Mouse (Mus musculus): ENCODE measurements at regions not wholly inside any gene's neighbourhood (a gene's known extent, or its start where the extent isn't known, plus 50 kb on each side); places are given as distances from the start of the nearest gene placed in this dataset.
"Not testable (repeated sequence)": the region's sequence is repeated elsewhere in the genome, so short reads cannot be mapped to it uniquely, and the experiment has no call there.

DNA sequence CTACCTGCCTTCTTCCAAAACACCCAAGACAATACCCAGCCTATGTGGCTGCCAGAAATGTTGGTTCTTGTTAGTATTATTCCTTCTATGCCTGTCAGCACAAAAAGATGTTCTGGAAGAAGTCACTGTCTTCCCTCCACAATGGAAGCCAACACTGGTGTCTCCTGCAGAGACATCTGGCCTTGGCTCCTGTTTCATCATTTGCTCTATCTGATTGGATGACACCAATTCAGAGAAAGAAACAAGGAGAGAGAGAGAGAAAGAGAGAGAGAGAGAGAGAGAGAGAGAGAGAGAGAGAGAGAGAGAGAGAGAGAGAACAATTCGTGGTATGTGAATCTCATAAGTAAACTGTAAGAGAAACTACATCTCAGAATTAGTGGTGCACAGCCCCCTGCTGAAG, 218.9 kb upstream of the Klf3 start:
- ATAC-seq (replicated peaks; ENCODE audit: low FRiP score) (no peak), DNase-seq (ENCODE audit: low spot score) (peak; percentile 35)
- WGBS: 79% methylated on average over 1 of the region's 1 CpGs
- Histone ChIP-seq H3K27me3 (ENCODE audit: control insufficient read depth, insufficient read depth, low read length) (no peaks in the 10 kb centered on the region), H3K9me3 (ENCODE audit: control insufficient read depth, low read length) (no peaks in the 10 kb centered on the region; the same call in 1 of the 2 replicates), H3K36me3 (ENCODE audit: control insufficient read depth, insufficient read depth, low read length) (no peaks in the 10 kb centered on the region), H3K4me1 (replicated peaks; ENCODE audit: control insufficient read depth, insufficient read depth, low read length) (peaks cover 8% of the 10 kb centered on the region), H3K4me2 (ENCODE audit: low read depth, low read length, severe bottlenecking) (no peak overlapping the region), H3K27ac (ENCODE audit: low read depth, low read length) (no peak overlapping the region), H3K4me3 (ENCODE audit: low read depth, low read length) (no peak overlapping the region), H3K9ac (ENCODE audit: low read length) (no peak overlapping the region)

DNA sequence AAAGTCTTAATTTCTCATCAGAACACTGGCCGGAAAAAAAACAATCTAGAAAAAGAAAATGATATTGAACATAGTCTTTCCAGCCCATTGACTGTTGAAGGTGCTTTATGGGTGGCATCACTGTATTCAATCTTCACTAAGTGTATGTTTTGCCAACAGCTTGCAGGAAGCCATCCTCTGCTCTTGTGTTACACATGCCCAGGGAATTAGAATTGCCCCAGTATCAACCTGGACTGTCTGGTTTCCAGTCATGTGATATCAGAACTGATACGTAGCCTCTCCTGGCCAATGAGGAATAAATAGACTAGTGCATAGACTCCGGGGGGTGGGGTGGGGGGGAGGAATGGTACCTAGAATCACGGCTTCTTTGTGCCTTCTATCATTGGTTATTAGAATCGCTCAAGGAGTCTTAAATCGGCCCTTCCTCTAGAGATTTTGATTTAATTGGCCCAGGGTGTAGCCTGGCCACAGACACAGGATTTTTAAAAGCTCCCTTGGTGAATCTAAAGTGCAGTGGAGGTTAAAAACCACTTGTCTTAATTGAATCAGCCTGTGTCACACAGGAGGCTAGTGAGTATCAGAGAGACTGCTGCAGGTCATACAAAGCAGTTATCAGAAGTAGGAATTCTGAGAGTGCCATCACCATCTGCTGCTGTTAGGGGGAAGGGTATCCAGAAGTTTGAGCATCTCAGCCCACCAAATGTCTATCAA, 218.0 kb upstream of the Klf3 start:
- WGBS: 73% methylated on average over 6 of the region's 6 CpGs
- Histone ChIP-seq H3K4me3 (ENCODE audit: low read depth, low read length) (no peak overlapping the region), H3K4me2 (ENCODE audit: low read depth, low read length, severe bottlenecking) (no peak overlapping the region), H3K36me3 (ENCODE audit: control insufficient read depth, insufficient read depth, low read length) (no peaks in the 10 kb centered on the region), H3K27me3 (ENCODE audit: control insufficient read depth, insufficient read depth, low read length) (no peaks in the 10 kb centered on the region), H3K4me1 (replicated peaks; ENCODE audit: control insufficient read depth, insufficient read depth, low read length) (peaks cover under 1% of the 10 kb centered on the region; the same call in 1 of the 2 replicates), H3K9me3 (ENCODE audit: control insufficient read depth, low read length) (no peaks in the 10 kb centered on the region; the same call in 1 of the 2 replicates), H3K27ac (ENCODE audit: low read depth, low read length) (no peak overlapping the region), H3K9ac (ENCODE audit: low read length) (no peak overlapping the region)
- DNase-seq (ENCODE audit: low spot score) (peak; percentile 2), ATAC-seq (replicated peaks; ENCODE audit: low FRiP score) (no peak)

DNA sequence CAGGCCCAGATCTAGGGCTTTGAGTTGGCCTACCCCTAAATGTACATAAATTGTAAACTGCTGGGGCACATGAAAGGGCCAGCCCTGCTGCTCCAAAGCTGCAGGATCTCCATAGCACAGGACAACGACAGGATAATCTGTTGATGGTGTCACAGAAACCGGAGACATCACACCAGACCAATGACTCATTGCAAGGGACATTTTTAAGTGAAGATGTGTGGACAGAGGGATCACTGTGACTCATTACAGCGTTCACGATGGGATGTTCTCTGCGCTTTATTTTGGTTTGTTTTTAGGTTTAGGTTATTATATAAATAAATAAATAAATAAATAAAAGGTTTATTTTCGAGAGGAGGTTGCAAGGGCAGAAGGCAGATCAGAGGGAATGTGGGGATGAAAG, 216.9 kb upstream of the Klf3 start:
- DNase-seq (ENCODE audit: low spot score) (peak; percentile 23), ATAC-seq (replicated peaks; ENCODE audit: low FRiP score) (no peak)
- Histone ChIP-seq H3K4me3 (ENCODE audit: low read depth, low read length) (no peak overlapping the region), H3K9me3 (ENCODE audit: control insufficient read depth, low read length) (no peaks in the 10 kb centered on the region; the same call in 1 of the 2 replicates), H3K9ac (ENCODE audit: low read length) (no peak overlapping the region), H3K4me1 (replicated peaks; ENCODE audit: control insufficient read depth, insufficient read depth, low read length) (no peaks in the 10 kb centered on the region; the same call in 1 of the 2 replicates), H3K27me3 (ENCODE audit: control insufficient read depth, insufficient read depth, low read length) (no peaks in the 10 kb centered on the region), H3K27ac (ENCODE audit: low read depth, low read length) (no peak overlapping the region), H3K4me2 (ENCODE audit: low read depth, low read length, severe bottlenecking) (no peak overlapping the region), H3K36me3 (ENCODE audit: control insufficient read depth, insufficient read depth, low read length) (no peaks in the 10 kb centered on the region)
- 90% methylated on average over 6 of the region's 6 CpGs for WGBS

DNA sequence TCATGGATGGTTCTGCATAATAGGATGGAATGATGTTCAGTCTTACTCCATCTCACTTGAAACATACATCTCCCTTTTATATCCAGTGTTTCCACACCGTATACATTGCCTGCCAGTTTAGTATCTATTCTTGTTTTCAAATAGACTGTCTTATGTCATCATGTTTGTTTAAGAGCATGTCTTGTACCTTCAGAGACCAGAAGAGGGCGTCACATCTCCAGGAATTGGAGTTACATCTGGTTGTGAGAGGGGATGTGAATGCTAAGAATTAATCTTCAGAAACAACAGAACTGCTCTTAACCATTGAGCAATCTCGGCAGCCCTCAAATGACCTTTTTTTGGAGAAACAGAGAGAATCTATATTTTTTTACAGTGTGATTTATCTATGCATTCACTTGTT, 216.3 kb upstream of the Klf3 start:
- H3K4me1 ChIP-seq (replicated peaks; ENCODE audit: control insufficient read depth, insufficient read depth, low read length): no peaks in the 10 kb centered on the region; the same call in 1 of the 2 replicates
- no peak overlapping the region for H3K4me2 ChIP-seq (ENCODE audit: low read depth, low read length, severe bottlenecking)
- ATAC-seq (replicated peaks; ENCODE audit: low FRiP score) (no peak), DNase-seq (ENCODE audit: low spot score) (peak; percentile 21)
- no peak overlapping the region for H3K27ac ChIP-seq (ENCODE audit: low read depth, low read length)
- H3K4me3 ChIP-seq (ENCODE audit: low read depth, low read length): no peak overlapping the region
- no peaks in the 10 kb centered on the region; the same call in 1 of the 2 replicates for H3K9me3 ChIP-seq (ENCODE audit: control insufficient read depth, low read length)
- no peak overlapping the region for H3K9ac ChIP-seq (ENCODE audit: low read length)
- H3K27me3 ChIP-seq (ENCODE audit: control insufficient read depth, insufficient read depth, low read length): no peaks in the 10 kb centered on the region
- 88% methylated on average over 3 of the region's 3 CpGs for WGBS
- no peaks in the 10 kb centered on the region for H3K36me3 ChIP-seq (ENCODE audit: control insufficient read depth, insufficient read depth, low read length)

DNA sequence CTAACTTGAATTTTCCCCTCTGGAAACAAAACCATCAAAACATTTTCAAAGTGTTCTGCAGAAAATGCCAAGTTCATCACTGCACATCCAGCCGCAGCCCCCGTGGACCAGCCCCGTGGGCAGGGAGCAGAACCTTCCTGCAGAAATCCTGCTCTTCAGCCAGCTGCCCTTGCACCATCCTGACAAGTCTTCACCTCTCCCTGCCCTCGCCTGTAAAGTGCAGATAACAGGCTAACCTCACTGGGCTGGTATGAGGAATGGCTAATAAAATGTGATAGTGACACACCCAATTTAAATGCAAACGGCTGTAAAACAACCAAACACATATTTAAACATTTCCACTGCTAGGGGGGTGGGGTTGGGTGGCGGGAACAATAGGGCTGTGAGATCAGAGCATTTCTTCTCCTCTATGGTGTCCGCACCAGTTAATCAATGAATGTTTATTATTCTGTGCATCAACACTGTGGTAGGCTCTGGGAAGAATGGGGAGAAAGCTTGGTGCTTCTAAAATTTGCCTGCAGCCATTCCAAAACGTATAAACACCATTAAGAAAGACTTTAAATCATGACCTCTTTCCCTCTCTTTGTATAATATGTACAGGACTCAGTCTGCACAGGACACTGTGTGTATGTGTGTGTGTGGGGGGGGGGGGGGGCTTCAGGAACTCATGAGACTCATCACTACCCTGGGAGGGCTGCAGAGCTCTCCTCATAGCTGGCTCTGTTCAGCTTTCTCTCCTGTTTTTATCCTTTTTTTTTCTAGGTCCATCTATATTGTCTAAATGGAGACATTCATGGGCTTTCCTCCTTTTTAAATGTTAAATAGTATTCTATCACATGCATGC, 215.1 kb upstream of the Klf3 start:
- H3K27me3 ChIP-seq (ENCODE audit: control insufficient read depth, insufficient read depth, low read length): no peaks in the 10 kb centered on the region
- H3K4me3 ChIP-seq (ENCODE audit: low read depth, low read length): no peak overlapping the region
- peak; percentile 32 for DNase-seq (ENCODE audit: low spot score)
- WGBS: 66% methylated on average over 8 of the region's 8 CpGs
- H3K36me3 ChIP-seq (ENCODE audit: control insufficient read depth, insufficient read depth, low read length): no peaks in the 10 kb centered on the region
- no peak for ATAC-seq (replicated peaks; ENCODE audit: low FRiP score)
- no peak overlapping the region for H3K4me2 ChIP-seq (ENCODE audit: low read depth, low read length, severe bottlenecking)
- no peak overlapping the region for H3K9ac ChIP-seq (ENCODE audit: low read length)
- H3K27ac ChIP-seq (ENCODE audit: low read depth, low read length): no peak overlapping the region
- H3K9me3 ChIP-seq (ENCODE audit: control insufficient read depth, low read length): no peaks in the 10 kb centered on the region; the same call in 1 of the 2 replicates
- H3K4me1 ChIP-seq (replicated peaks; ENCODE audit: control insufficient read depth, insufficient read depth, low read length): no peaks in the 10 kb centered on the region; the same call in 1 of the 2 replicates

DNA sequence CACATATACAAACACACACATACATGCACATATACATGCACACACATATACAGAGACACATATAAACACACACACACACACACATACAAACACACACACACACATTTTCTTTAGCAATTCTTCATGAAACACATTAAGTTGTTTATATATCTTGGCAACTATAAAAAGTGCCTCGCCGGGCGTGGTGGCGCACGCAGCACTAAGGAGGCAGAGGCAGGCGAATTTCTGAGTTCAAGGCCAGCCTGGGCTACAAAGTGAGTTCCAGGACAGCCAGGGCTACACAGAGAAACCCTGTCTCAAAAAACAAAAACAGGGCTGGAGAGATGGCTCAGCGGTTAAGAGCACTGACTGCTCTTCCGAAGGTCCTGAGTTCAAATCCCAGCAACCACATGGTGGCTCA, 214.4 kb upstream of the Klf3 start:
- not testable (repeated sequence) for H3K4me3 ChIP-seq (ENCODE audit: low read depth, low read length); H3K36me3 ChIP-seq (ENCODE audit: control insufficient read depth, insufficient read depth, low read length); H3K4me1 ChIP-seq (replicated peaks; ENCODE audit: control insufficient read depth, insufficient read depth, low read length); H3K27me3 ChIP-seq (ENCODE audit: control insufficient read depth, insufficient read depth, low read length); H3K9me3 ChIP-seq (ENCODE audit: control insufficient read depth, low read length); H3K27ac ChIP-seq (ENCODE audit: low read depth, low read length); ATAC-seq (replicated peaks; ENCODE audit: low FRiP score); H3K4me2 ChIP-seq (ENCODE audit: low read depth, low read length, severe bottlenecking); H3K9ac ChIP-seq (ENCODE audit: low read length)
- 97% methylated on average over 8 of the region's 8 CpGs for WGBS
- DNase-seq (ENCODE audit: low spot score): peak; percentile 24

DNA sequence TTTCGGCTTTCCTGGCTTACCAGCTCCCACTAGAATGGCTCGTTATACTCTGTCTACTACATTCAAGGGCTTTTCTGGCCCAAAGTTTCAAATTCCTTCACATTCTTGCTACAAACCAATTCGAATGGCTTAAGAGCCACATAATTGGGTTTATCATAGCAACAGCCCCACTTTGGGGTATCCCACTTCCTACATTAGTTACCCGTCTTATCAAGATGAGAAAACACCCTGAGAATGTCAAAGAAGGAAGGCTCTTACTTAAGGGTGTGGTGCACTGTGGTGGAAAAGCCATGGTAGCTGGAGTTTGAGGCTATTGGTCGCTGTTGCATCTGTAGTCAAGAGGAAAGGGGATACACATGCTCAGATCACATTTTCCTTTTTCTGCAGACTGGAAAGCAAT, 213.2 kb upstream of the Klf3 start:
- 81% methylated on average over 5 of the region's 5 CpGs for WGBS
- Histone ChIP-seq H3K36me3 (ENCODE audit: control insufficient read depth, insufficient read depth, low read length) (no peaks in the 10 kb centered on the region), H3K27ac (ENCODE audit: low read depth, low read length) (no peak overlapping the region), H3K9ac (ENCODE audit: low read length) (no peak overlapping the region), H3K9me3 (ENCODE audit: control insufficient read depth, low read length) (no peaks in the 10 kb centered on the region; the same call in 1 of the 2 replicates), H3K4me3 (ENCODE audit: low read depth, low read length) (no peak overlapping the region), H3K27me3 (ENCODE audit: control insufficient read depth, insufficient read depth, low read length) (no peaks in the 10 kb centered on the region), H3K4me2 (ENCODE audit: low read depth, low read length, severe bottlenecking) (no peak overlapping the region), H3K4me1 (replicated peaks; ENCODE audit: control insufficient read depth, insufficient read depth, low read length) (no peaks in the 10 kb centered on the region; the same call in 1 of the 2 replicates)
- peak; percentile 22 for DNase-seq (ENCODE audit: low spot score)
- ATAC-seq (replicated peaks; ENCODE audit: low FRiP score): no peak

DNA sequence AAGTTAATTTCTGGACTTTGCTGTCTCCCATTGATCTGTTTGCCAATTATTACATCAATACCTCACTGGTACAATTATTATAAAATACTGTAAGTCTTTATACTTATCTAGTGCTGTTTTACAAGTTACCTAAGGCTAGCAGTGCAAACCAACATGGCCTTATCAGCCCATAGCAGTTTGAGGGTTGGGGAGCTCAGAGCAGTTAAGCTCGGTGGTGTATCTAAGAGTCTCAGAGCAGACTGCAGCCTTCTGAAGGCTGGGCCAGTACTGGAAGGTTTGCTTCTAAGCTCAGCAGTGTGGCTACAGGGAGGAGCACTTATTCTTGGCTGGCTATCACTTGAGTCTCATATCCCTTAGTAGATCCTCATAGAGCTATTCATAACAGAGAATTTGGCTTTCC, 212.4 kb upstream of the Klf3 start:
- no peaks in the 10 kb centered on the region; the same call in 1 of the 2 replicates for H3K4me1 ChIP-seq (replicated peaks; ENCODE audit: control insufficient read depth, insufficient read depth, low read length)
- DNase-seq (ENCODE audit: low spot score) (peak; percentile 18), ATAC-seq (replicated peaks; ENCODE audit: low FRiP score) (no peak)
- 89% methylated on average over 1 of the region's 1 CpGs for WGBS
- H3K4me3 ChIP-seq (ENCODE audit: low read depth, low read length): no peak overlapping the region
- no peaks in the 10 kb centered on the region for H3K27me3 ChIP-seq (ENCODE audit: control insufficient read depth, insufficient read depth, low read length)
- H3K36me3 ChIP-seq (ENCODE audit: control insufficient read depth, insufficient read depth, low read length): no peaks in the 10 kb centered on the region
- no peak overlapping the region for H3K9ac ChIP-seq (ENCODE audit: low read length)
- no peaks in the 10 kb centered on the region; the same call in 1 of the 2 replicates for H3K9me3 ChIP-seq (ENCODE audit: control insufficient read depth, low read length)
- no peak overlapping the region for H3K4me2 ChIP-seq (ENCODE audit: low read depth, low read length, severe bottlenecking)
- no peak overlapping the region for H3K27ac ChIP-seq (ENCODE audit: low read depth, low read length)

Data from forebrain, embryonic 11.5 days (tissue).